Mouse (Mus musculus): ENCODE results near the gene Ankrd44. TPM values are rescaled to one million over a fixed set of nuclear protein-coding genes. Genes with fewer than 3 reads are reported as not detected.

Gene Ankrd44
- polyA plus RNA-seq, 1 experiment, result 5.2 TPM

GRCm38 (mm10) chr1:54827351-54827750, 98.8 kb downstream of the Ankrd44 start:
- TF ChIP-seq CTCF (IDR thresholded peaks at IDR 0.05; ENCODE audit: low read depth, low read length), result no peak
- no peak for TF ChIP-seq EP300 (IDR thresholded peaks at IDR 0.05; ENCODE audit: insufficient read depth, low read depth, low read length)
- TF ChIP-seq POLR2A (IDR thresholded peaks at IDR 0.05; ENCODE audit: insufficient read depth, low read length), result no peak
- Histone ChIP-seq H3K27me3 (ENCODE audit: control insufficient read depth, insufficient read depth, low read length, poor library complexity, severe bottlenecking) (no peaks in the 10 kb centered on the region), H3K36me3 (ENCODE audit: control insufficient read depth, insufficient read depth, low read length, poor library complexity, severe bottlenecking) (no peaks in the 10 kb centered on the region), H3K4me1 (ENCODE audit: control insufficient read depth, insufficient read depth, low read length) (no peaks in the 10 kb centered on the region), H3K27ac (ENCODE audit: insufficient read depth, low read length) (no peak overlapping the region), H3K9ac (ENCODE audit: low read depth, poor library complexity, severe bottlenecking) (no peak overlapping the region), H3K4me3 (ENCODE audit: low read depth, low read length) (no peak overlapping the region), H3K9me3 (replicated peaks; ENCODE audit: control insufficient read depth, insufficient read depth, low read length, poor library complexity, severe bottlenecking) (no peaks in the 10 kb centered on the region)

GRCm38 (mm10) chr1:54826426-54826986, 99.7 kb downstream of the Ankrd44 start:
- H3K4me1 ChIP-seq (ENCODE audit: control insufficient read depth, insufficient read depth, low read length), result no peaks in the 10 kb centered on the region
- H3K9me3 ChIP-seq (replicated peaks; ENCODE audit: control insufficient read depth, insufficient read depth, low read length, poor library complexity, severe bottlenecking), result no peaks in the 10 kb centered on the region
- H3K36me3 ChIP-seq (ENCODE audit: control insufficient read depth, insufficient read depth, low read length, poor library complexity, severe bottlenecking), result no peaks in the 10 kb centered on the region
- H3K27ac ChIP-seq (ENCODE audit: insufficient read depth, low read length), result no peak overlapping the region
- TF ChIP-seq EP300 (IDR thresholded peaks at IDR 0.05; ENCODE audit: insufficient read depth, low read depth, low read length), result no peak
- no peak for TF ChIP-seq CTCF (IDR thresholded peaks at IDR 0.05; ENCODE audit: low read depth, low read length)
- no peak for TF ChIP-seq POLR2A (IDR thresholded peaks at IDR 0.05; ENCODE audit: insufficient read depth, low read length)
- no peak overlapping the region for H3K9ac ChIP-seq (ENCODE audit: low read depth, poor library complexity, severe bottlenecking)
- no peaks in the 10 kb centered on the region for H3K27me3 ChIP-seq (ENCODE audit: control insufficient read depth, insufficient read depth, low read length, poor library complexity, severe bottlenecking)
- H3K4me3 ChIP-seq (ENCODE audit: low read depth, low read length), result no peak overlapping the region

- Histone ChIP-seq H3K9ac (ENCODE audit: low read depth, poor library complexity, severe bottlenecking) (no peak overlapping the region), H3K27ac (ENCODE audit: insufficient read depth, low read length) (no peak overlapping the region), H3K36me3 (ENCODE audit: control insufficient read depth, insufficient read depth, low read length, poor library complexity, severe bottlenecking) (no peaks in the 10 kb centered on the region), H3K4me3 (ENCODE audit: low read depth, low read length) (no peak overlapping the region), H3K4me1 (ENCODE audit: control insufficient read depth, insufficient read depth, low read length) (no peaks in the 10 kb centered on the region), H3K27me3 (ENCODE audit: control insufficient read depth, insufficient read depth, low read length, poor library complexity, severe bottlenecking) (no peaks in the 10 kb centered on the region), H3K9me3 (replicated peaks; ENCODE audit: control insufficient read depth, insufficient read depth, low read length, poor library complexity, severe bottlenecking) (no peaks in the 10 kb centered on the region)
- TF ChIP-seq EP300 (IDR thresholded peaks at IDR 0.05; ENCODE audit: insufficient read depth, low read depth, low read length) (no peak), CTCF (IDR thresholded peaks at IDR 0.05; ENCODE audit: low read depth, low read length) (no peak), POLR2A (IDR thresholded peaks at IDR 0.05; ENCODE audit: insufficient read depth, low read length) (no peak)
Measured at GRCm38 (mm10) chr1:54825718-54826425, 100.3 kb downstream of the Ankrd44 start.

GRCm38 (mm10) chr1:54824106-54824808, 101.9 kb downstream of the Ankrd44 start:
- Histone ChIP-seq H3K27ac (ENCODE audit: insufficient read depth, low read length) (no peak overlapping the region), H3K36me3 (ENCODE audit: control insufficient read depth, insufficient read depth, low read length, poor library complexity, severe bottlenecking) (no peaks in the 10 kb centered on the region), H3K27me3 (ENCODE audit: control insufficient read depth, insufficient read depth, low read length, poor library complexity, severe bottlenecking) (no peaks in the 10 kb centered on the region), H3K9ac (ENCODE audit: low read depth, poor library complexity, severe bottlenecking) (no peak overlapping the region), H3K4me1 (ENCODE audit: control insufficient read depth, insufficient read depth, low read length) (no peaks in the 10 kb centered on the region), H3K4me3 (ENCODE audit: low read depth, low read length) (no peak overlapping the region), H3K9me3 (replicated peaks; ENCODE audit: control insufficient read depth, insufficient read depth, low read length, poor library complexity, severe bottlenecking) (no peaks in the 10 kb centered on the region)
- no peak for TF ChIP-seq CTCF (IDR thresholded peaks at IDR 0.05; ENCODE audit: low read depth, low read length)
- TF ChIP-seq EP300 (IDR thresholded peaks at IDR 0.05; ENCODE audit: insufficient read depth, low read depth, low read length), result no peak
- no peak for TF ChIP-seq POLR2A (IDR thresholded peaks at IDR 0.05; ENCODE audit: insufficient read depth, low read length)

- H3K9ac ChIP-seq (ENCODE audit: low read depth, poor library complexity, severe bottlenecking), result no peak overlapping the region
- no peak overlapping the region for H3K27ac ChIP-seq (ENCODE audit: insufficient read depth, low read length)
- H3K4me1 ChIP-seq (ENCODE audit: control insufficient read depth, insufficient read depth, low read length), result no peaks in the 10 kb centered on the region
- H3K9me3 ChIP-seq (replicated peaks; ENCODE audit: control insufficient read depth, insufficient read depth, low read length, poor library complexity, severe bottlenecking), result no peaks in the 10 kb centered on the region
- H3K4me3 ChIP-seq (ENCODE audit: low read depth, low read length), result no peak overlapping the region
- TF ChIP-seq CTCF (IDR thresholded peaks at IDR 0.05; ENCODE audit: low read depth, low read length) (no peak), POLR2A (IDR thresholded peaks at IDR 0.05; ENCODE audit: insufficient read depth, low read length) (no peak), EP300 (IDR thresholded peaks at IDR 0.05; ENCODE audit: insufficient read depth, low read depth, low read length) (no peak)
- H3K27me3 ChIP-seq (ENCODE audit: control insufficient read depth, insufficient read depth, low read length, poor library complexity, severe bottlenecking), result no peaks in the 10 kb centered on the region
- no peaks in the 10 kb centered on the region for H3K36me3 ChIP-seq (ENCODE audit: control insufficient read depth, insufficient read depth, low read length, poor library complexity, severe bottlenecking)
Measured at GRCm38 (mm10) chr1:54821797-54822196, 104.4 kb downstream of the Ankrd44 start.

All from ES-Bruce4 (cell line).